Mouse (Mus musculus) stomach, postnatal 0 days (tissue): Measurements from ENCODE around the gene Nxpe3. TPM values are rescaled to one million over a fixed set of nuclear protein-coding genes. Genes with fewer than 3 reads are reported as not detected.
A peak's percentile ranks its signal among the peaks of the same experiment; 100 is the strongest.

Source experiments
- ATAC-seq: fragments of 200-750 bp; cut with Nextera tagmentation; 2 replicates; pipeline ENCODE4 v1.8.0; 2017; ENCODE audit not compliant: low FRiP score, low TSS enrichment
- DNase-seq: peaks from one replicate; pipeline ENCODE4 v3.0.0-alpha.2; 2016; ENCODE audit warnings: low spot score
- H3K27ac ChIP-seq: fragments of 300-500 bp; sonication (generic); replicated peaks from 2 replicates; pipeline ENCODE4 v1.5.1; 2014; ENCODE audit warnings: mild to moderate bottlenecking, control low read depth
- H3K27me3 ChIP-seq: fragments of 300-500 bp; sonication (generic); 2 replicates; pipeline ENCODE4 v1.6.1; 2014; ENCODE audit warnings: low read length; ENCODE audit not compliant: control insufficient read depth, insufficient read depth
- H3K36me3 ChIP-seq: fragments of 300-500 bp; sonication (generic); 2 replicates; pipeline ENCODE4 v1.6.1; 2014; ENCODE audit warnings: low read length, mixed read lengths; ENCODE audit not compliant: control insufficient read depth, insufficient read depth
- H3K4me1 ChIP-seq: fragments of 300-500 bp; sonication (generic); replicated peaks from 2 replicates; pipeline ENCODE4 v1.6.1; 2014; ENCODE audit warnings: antibody characterized with exemption; ENCODE audit not compliant: control insufficient read depth, insufficient read depth
- H3K4me2 ChIP-seq: fragments of 300-500 bp; sonication (generic); replicated peaks from 2 replicates; pipeline ENCODE4 v1.6.1; 2014; ENCODE audit warnings: low read depth, mild to moderate bottlenecking, control low read depth, moderate library complexity
- H3K4me3 ChIP-seq: fragments of 300-500 bp; sonication (generic); 2 replicates; pipeline ENCODE4 v1.5.1; 2014; ENCODE audit warnings: low read depth, low read length, control low read depth
- H3K9ac ChIP-seq: fragments of 300-500 bp; sonication (generic); 2 replicates; pipeline ENCODE4 v1.6.1; 2014; ENCODE audit warnings: mild to moderate bottlenecking, low read length, control low read depth, mixed read lengths
- H3K9me3 ChIP-seq: fragments of 300-500 bp; sonication (generic); 2 replicates; pipeline ENCODE4 v1.6.1; 2016; ENCODE audit warnings: low read length; ENCODE audit not compliant: control insufficient read depth
- CTCF ChIP-seq: IDR thresholded peaks from 2 replicates; pipeline ENCODE4 v1.5.1; 2016; ENCODE audit warnings: antibody characterized with exemption, low read depth, mild to moderate bottlenecking, moderate library complexity
- EP300 ChIP-seq: optimal IDR thresholded peaks from 2 replicates; pipeline ENCODE3; 2016; ENCODE audit warnings: antibody characterized with exemption
- WGBS: fragments of 180-500 bp; shearing (Covaris S2); extraction: QIAGEN DNeasy Blood & Tissue Kit; methylation state at CpG from one replicate; pipeline ENCODE4 v1.1.7; 2014; 5-methylcytosine and 5-hydroxymethylcytosine counted together
- polyA plus RNA-seq: library from polyadenylated mRNA; unstranded; fragments of >200 nt; fragmentation: Nextera tagmentation; extraction: Ambion mirVana; gene quantifications from 2 replicates; pipeline ENCODE4 v1.2.1, GENCODE M21; 2015

Gene Nxpe3
- polyA plus RNA-seq: 0.11 and 0.16 TPM in 2 replicates

GRCm38 (mm10) chr16:55894893-55895650, at the start of gene Nxpe3:
Gene Nxpe3 (minus strand): TSS chr16:55895285.
- Histone ChIP-seq H3K4me1 (0 out of 2 replicates have a peak, but pooled peaks cover 2% of the 10 kb centered on the region), H3K9ac (peak within 1 kb of the TSS; percentile 66), H3K27ac (peak within 1 kb of the TSS; percentile 65), H3K4me3 (peak within 1 kb of the TSS; percentile 66), H3K27me3 (no peaks in the 10 kb centered on the region), H3K4me2 (peak within 1 kb of the TSS; percentile 91), H3K9me3 (no peaks in the 10 kb centered on the region), H3K36me3 (no peaks in the 10 kb centered on the region)
- ATAC-seq: peak; percentile 92
- under 1% methylated on average over 70 of the region's 74 CpGs for WGBS
- DNase-seq: peak; percentile 83
- TF ChIP-seq CTCF: 0 out of 2 replicates have a peak, but pooled peaks have one; percentile 14
- no peak for TF ChIP-seq EP300

- Histone ChIP-seq H3K27me3 (no peaks in the 10 kb centered on the region), H3K9me3 (no peaks in the 10 kb centered on the region), H3K27ac (no peak overlapping the region), H3K9ac (no peak overlapping the region), H3K36me3 (no peaks in the 10 kb centered on the region), H3K4me3 (no peak overlapping the region), H3K4me2 (no peak overlapping the region), H3K4me1 (no peaks in the 10 kb centered on the region)
- TF ChIP-seq CTCF: no peak
- no peak for TF ChIP-seq EP300
- WGBS: 91% methylated on average over 4 of the region's 4 CpGs
- DNase-seq (no peak), ATAC-seq (no peak)
These were observed 45.7 kb upstream of the Nxpe3 start for GRCm38 (mm10) chr16:55940781-55941180.

- H3K4me1 ChIP-seq: no peaks in the 10 kb centered on the region
- no peak overlapping the region for H3K4me2 ChIP-seq
- no peak overlapping the region for H3K9ac ChIP-seq
- no peak for DNase-seq
- no peak for TF ChIP-seq CTCF
- TF ChIP-seq EP300: no peak
- H3K27ac ChIP-seq: no peak overlapping the region
- WGBS: 77% methylated on average over 6 of the region's 6 CpGs
- no peak overlapping the region for H3K4me3 ChIP-seq
- H3K36me3 ChIP-seq: no peaks in the 10 kb centered on the region
- no peaks in the 10 kb centered on the region for H3K27me3 ChIP-seq
- peak; percentile 35; the same call in 1 of the 2 replicates for ATAC-seq
- no peaks in the 10 kb centered on the region for H3K9me3 ChIP-seq
These were observed 44.6 kb upstream of the Nxpe3 start for GRCm38 (mm10) chr16:55939703-55940102.

DNA sequence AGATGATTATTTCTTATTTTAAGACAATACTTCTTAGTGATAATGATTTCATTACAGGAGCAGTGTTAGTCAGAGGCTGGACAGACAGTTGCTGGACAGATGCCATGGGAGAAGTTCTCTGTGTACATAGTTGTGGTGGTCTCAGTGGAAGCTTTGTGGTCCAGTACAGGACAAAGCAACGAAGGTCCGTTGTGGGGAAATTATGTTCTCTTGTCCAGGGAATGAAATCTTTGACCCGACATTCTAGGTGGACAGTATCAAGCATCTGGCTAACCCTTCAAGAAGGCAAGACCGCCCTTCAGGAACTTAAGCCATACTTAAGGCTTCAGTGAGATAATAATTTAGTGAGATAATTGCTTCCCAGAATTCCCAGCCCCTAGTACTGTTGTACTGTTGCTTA, 43.7 kb upstream of the Nxpe3 start:
- TF ChIP-seq EP300 (no peak), CTCF (no peak)
- no peak for DNase-seq
- Histone ChIP-seq H3K27ac (no peak overlapping the region), H3K4me3 (no peak overlapping the region), H3K4me1 (no peaks in the 10 kb centered on the region), H3K4me2 (no peak overlapping the region), H3K36me3 (no peaks in the 10 kb centered on the region), H3K9me3 (no peaks in the 10 kb centered on the region), H3K27me3 (no peaks in the 10 kb centered on the region), H3K9ac (no peak overlapping the region)
- WGBS: 80% methylated on average over 4 of the region's 4 CpGs
- ATAC-seq: no peak

DNA sequence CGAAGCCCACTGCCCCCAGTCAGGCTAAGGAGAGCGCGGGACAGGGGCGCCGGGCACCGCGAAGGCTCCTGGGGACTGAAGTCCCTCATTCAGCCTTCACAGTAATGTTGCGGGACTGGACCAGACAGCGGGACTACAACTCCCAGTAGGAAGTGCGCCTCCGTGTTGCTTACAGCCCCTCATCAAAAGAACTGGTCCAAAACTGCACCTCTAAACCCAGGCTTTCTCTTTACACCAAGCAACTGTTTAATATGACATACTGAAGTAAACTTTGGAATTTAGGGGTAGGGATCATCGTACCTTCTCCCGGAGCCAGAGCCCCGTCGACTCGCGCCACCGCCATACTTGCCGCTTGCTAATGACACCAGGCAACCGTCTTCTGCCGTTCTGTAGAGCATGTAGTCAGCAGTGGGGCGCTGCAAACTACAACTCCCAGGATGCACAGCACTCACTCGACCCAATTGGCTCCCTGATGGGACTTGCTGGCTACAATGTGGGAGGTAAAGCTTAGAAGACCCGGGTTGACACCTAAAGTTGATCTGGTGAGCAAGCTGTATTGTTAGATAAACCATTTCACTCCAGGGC, 39.5 kb upstream of the Nxpe3 start, which contains the start of gene Cep97:
Gene Cep97 (minus strand): TSS at position 403 of the 585 bp plus-strand sequence.
- DNase-seq (peak; percentile 88), ATAC-seq (peak; percentile 99)

More for the DNA sequence above, 39.5 kb upstream of the Nxpe3 start, which contains the start of gene Cep97:
- Histone ChIP-seq H3K4me2 (peak within 1 kb of the TSS; percentile 93), H3K9me3 (no peaks in the 10 kb centered on the region), H3K9ac (peak within 1 kb of the TSS; percentile 56), H3K27ac (peak within 1 kb of the TSS; percentile 49; the same call in 1 of the 2 replicates), H3K4me3 (peak within 1 kb of the TSS; percentile 72), H3K27me3 (no peaks in the 10 kb centered on the region), H3K36me3 (no peaks in the 10 kb centered on the region), H3K4me1 (no peaks in the 10 kb centered on the region)
- WGBS: under 1% methylated on average over 24 of the region's 24 CpGs
- TF ChIP-seq CTCF: no peak; the same call in 1 of the 2 replicates
- TF ChIP-seq EP300: no peak
